Mouse (Mus musculus) adrenal gland, adult 2 months (tissue): ENCODE measurements around the gene Gatad2a. TPM values are rescaled to one million over a fixed set of nuclear protein-coding genes. Genes with fewer than 3 reads are reported as not detected.
"Not testable (repeated sequence)": the region's sequence is repeated elsewhere in the genome, so short reads cannot be mapped to it uniquely, and the experiment has no call there.

Experiments
- DNase-seq: peaks from one replicate; pipeline ENCODE4 v3.0.0; 2021
- long read RNA-seq: library from polyadenylated mRNA; stranded (forward); transcript quantifications from one replicate; pipeline ENCODE4 v2.0.0, GENCODE M21; 2021
- polyA plus RNA-seq: library from polyadenylated mRNA; depleted of rRNA; stranded (reverse); fragments of >200 nt; gene quantifications from 2 replicates; pipeline ENCODE4 v1.2.3, GENCODE M21; 2012; rRNA removed
- total RNA-seq, 2 experiments: library from RNA; stranded (reverse); gene quantifications; 2 replicates each; pipeline ENCODE4 v1.2.3; 2021

The Gatad2a gene
- total RNA-seq (100 to 1,000 TPM; 102 to 116 TPM), polyA plus RNA-seq (92.3 and 105 TPM in 2 replicates)
- long read RNA-seq, transcript Gatad2a-206 (13 exons, 3,622 nt): minor isoform, 8 of 84 reads
- long read RNA-seq, transcript Gatad2a-202 (13 exons, 3,363 nt): major isoform, 24 of 84 reads
- long read RNA-seq, partial matches to known transcripts: 5 of 84 reads
- long read RNA-seq, other reads (novel, unspliced or antisense): 46 of 84 reads

- DNase-seq: peak; percentile 100
These were observed at the start of gene Gatad2a for GRCm38 (mm10) chr8:69995776-69996588. Gatad2a (minus strand) TSS chr8:69996384.

DNA sequence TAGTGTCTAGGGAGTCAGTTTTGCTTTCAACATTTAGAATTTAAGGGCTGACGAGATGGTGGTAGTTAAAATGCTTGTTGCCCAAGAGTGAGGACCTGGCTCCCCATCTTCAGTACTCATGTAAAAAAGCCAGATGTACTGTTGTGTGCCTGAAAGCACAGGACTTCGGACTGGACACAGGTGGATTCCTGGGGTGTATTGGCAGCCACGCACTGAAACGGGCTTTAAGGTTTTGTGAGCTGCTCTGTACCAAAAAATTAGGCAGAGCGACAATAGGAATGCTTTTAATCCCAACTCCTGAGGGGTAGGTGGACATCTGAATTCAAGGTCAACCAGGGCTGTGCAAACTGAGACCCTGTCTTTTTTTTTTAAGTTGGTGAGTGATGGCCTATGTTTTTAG is 47.8 kb upstream of the Gatad2a start:
- no peak for DNase-seq

- peak; percentile 96 for DNase-seq
These were observed 46.6 kb upstream of the Gatad2a start, which contains the start of the genes Mau2 and Sugp1 for GRCm38 (mm10) chr8:70042583-70043455. Mau2 (minus strand) TSS chr8:70042734. Sugp1 (plus strand) TSS chr8:70042813.

- no peak for DNase-seq
These were observed 45.8 kb upstream of the Gatad2a start for GRCm38 (mm10) chr8:70041885-70042546.

GRCm38 (mm10) chr8:70037994-70038393 is 41.8 kb upstream of the Gatad2a start:
- no peak for DNase-seq

GRCm38 (mm10) chr8:70030255-70030654 is 34.1 kb upstream of the Gatad2a start:
- no peak for DNase-seq

- no peak for DNase-seq
These were observed 30.0 kb upstream of the Gatad2a start for GRCm38 (mm10) chr8:70026151-70026550.

GRCm38 (mm10) chr8:70023596-70023995 is 27.4 kb upstream of the Gatad2a start:
- no peak for DNase-seq

DNA sequence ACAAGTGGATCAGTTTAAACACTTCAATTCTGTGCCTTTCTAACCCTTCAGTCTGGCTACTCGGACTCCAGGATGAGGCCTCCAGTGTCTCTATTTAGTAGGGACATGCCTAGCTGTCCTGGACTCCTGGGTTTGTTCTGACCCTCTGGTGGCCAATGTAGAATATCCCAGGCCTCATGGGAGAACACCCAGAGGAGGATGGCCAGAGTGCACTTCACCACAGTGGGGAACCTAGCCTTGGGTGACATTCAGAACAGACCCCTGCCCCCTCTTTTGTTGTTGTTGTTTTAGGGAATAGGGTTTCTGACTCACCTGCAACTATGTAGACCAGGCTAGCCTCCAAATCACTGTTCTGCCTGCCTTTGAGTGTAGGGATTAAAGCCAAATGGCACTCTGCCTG is 18.8 kb upstream of the Gatad2a start:
- no peak for DNase-seq

GRCm38 (mm10) chr8:70012763-70013162 is 16.6 kb upstream of the Gatad2a start:
- DNase-seq: no peak

DNA sequence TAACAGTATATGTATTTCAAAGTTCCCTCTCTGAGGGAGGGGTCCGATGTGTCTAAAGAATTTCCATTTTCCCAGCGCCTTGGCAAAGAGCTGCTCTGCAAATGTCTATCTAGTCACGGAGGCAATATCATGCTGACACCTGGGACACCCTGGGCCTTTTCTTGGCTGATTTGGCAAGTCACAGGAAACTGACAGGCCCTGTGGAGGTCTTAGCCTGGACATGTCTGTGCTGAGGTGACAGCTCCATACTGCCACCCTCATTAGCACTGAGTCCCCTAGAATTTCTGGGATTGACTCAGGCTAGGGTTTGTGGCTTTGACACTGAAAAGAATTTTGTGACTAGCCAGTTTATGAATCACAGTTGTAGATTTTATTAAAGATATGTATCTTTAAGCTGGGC is 16.2 kb upstream of the Gatad2a start:
- no peak for DNase-seq

GRCm38 (mm10) chr8:70010796-70011195 is 14.6 kb upstream of the Gatad2a start:
- DNase-seq: not testable (repeated sequence)

- DNase-seq: no peak
These were observed 9.0 kb upstream of the Gatad2a start for GRCm38 (mm10) chr8:70005178-70005577.

DNA sequence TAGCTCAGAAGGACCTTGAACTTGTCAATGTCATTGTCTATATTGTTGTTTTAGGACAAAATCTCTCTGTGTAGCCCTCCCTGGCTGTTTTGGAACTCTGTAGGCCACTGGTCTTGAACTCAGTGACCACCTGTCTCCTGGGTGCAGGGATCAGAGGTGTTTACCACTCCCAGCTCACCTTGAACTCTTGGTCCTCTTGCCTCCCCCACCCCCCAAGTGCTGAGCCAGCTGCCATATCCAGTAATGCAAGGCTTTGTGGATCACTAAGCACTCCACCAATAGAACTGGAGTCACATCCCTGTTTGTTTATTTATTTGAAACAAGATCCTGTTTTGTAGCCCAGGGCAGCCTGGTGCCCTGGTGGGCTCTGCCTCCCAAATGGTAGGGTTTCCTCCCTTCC is 8.2 kb upstream of the Gatad2a start:
- no peak for DNase-seq

GRCm38 (mm10) chr8:70003204-70003657 is 7.0 kb upstream of the Gatad2a start:
- DNase-seq: no peak

- DNase-seq: not testable (repeated sequence)
These were observed 5.7 kb upstream of the Gatad2a start for GRCm38 (mm10) chr8:70001892-70002191.

DNA sequence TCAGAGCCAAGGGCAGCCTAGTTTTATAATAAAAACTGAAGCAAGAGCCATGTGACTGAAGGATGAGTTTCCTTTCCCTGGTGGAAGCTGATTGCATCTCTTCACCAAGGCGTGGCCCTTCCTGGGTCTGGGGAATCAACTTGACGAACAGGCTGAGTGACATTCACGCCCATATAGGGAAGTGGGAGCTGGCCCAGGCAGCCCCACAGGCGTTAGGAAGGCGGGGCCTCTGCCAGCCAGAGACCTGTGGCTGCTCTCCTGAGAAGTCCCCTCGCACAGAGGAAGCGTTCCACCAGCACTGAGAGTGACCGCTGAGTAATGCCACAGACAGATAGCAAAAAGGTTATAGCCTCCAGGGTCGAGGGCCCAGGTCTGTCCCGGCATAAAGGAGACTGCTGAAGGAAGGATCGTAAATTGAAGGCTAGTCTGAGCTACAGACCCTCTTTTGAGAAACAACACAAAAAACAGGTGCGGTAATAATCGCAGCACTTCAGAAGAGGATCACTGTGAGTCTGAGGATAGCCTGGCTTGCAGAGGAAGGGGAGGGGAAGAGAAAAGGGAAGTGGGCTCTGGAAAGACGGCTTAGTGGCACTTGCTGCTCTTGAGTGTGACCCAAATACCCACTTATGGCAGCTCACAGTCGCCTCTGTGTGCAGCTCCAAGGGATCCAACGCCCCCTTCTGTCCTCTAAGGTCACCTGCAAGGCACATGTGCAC is 5.2 kb upstream of the Gatad2a start:
- peak; percentile 55 for DNase-seq

DNA sequence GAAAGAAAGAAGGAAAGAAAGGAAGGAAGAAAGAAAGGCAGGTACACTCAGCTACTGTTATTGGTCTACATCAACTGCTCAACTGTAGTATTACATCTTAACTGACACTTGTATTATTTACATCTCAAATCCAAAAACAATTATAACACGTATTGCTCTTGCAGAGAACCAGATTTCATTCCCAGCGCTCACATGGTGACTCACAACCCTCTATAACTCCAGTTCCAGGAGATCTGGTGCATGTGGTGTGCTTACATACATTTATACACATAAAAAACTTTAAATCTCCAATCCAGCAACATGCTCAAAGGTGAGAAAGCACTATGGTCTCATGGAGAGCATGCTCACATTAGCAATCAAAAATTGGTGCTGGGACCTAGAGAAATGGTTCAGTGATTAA is 4.0 kb upstream of the Gatad2a start:
- DNase-seq: no peak

GRCm38 (mm10) chr8:69999236-69999635 is 3.1 kb upstream of the Gatad2a start:
- DNase-seq: no peak

- DNase-seq: no peak
These were observed 2.5 kb upstream of the Gatad2a start for GRCm38 (mm10) chr8:69998706-69999105.

GRCm38 (mm10) chr8:69996589-69997285 is 553 bp upstream of the Gatad2a start:
- DNase-seq: no peak
